Mouse (Mus musculus) neutrophil, adult 65 days (primary cell): Measurements from ENCODE around the gene Rb1. TPM values are rescaled to one million over a fixed set of nuclear protein-coding genes. Genes with fewer than 3 reads are reported as not detected.

Source experiments
- total RNA-seq: library from RNA; stranded (reverse); gene quantifications from 2 replicates; pipeline ENCODE4 v1.2.4, GENCODE M21; 2023

Gene Rb1
- 47.6 and 50.3 TPM in 2 replicates for total RNA-seq

GRCm38 (mm10) chr14:73325456-73326381 lies at the start of gene Rb1:
Gene Rb1, minus strand, starts transcription at chr14:73325822.

GRCm38 (mm10) chr14:73237848-73238321 lies 87.7 kb downstream of the Rb1 start, which contains the start of gene Lpar6:
Gene Lpar6, plus strand, starts transcription at chr14:73237895.

Other genes starting within 250 kb of the Rb1 start
- 27.4 and 33.1 TPM in 2 replicates for gene Rcbtb2, start 202.8 kb downstream of the Rb1 start, total RNA-seq
- 13.5 and 17.3 TPM in 2 replicates for gene Lpar6, start 87.9 kb downstream of the Rb1 start, total RNA-seq
- gene Itm2b, start 59.5 kb upstream of the Rb1 start, total RNA-seq = 974 and 1,091 TPM in 2 replicates
- gene Med4, start 184.2 kb upstream of the Rb1 start, total RNA-seq = 30.8 and 37.7 TPM in 2 replicates
- gene Sucla2, start 199.5 kb upstream of the Rb1 start, total RNA-seq = 30.5 and 31.2 TPM in 2 replicates
- gene Nudt15, start 222.4 kb upstream of the Rb1 start, total RNA-seq = 2.2 and 3.1 TPM in 2 replicates